Mouse (Mus musculus) olfactory bulb, adult 2 months (tissue): ENCODE data around the gene Furin. TPM values are rescaled to one million over a fixed set of nuclear protein-coding genes. Genes with fewer than 3 reads are reported as not detected.

Experiments used
- H3K27ac ChIP-seq: fragments of 200-500 bp; 2 replicates; pipeline ENCODE4 v1.5.1; 2012; ENCODE audit warnings: low read depth, low read length; ENCODE audit not compliant: insufficient read depth
- H3K4me1 ChIP-seq: fragments of 200-500 bp; 2 replicates; pipeline ENCODE4 v1.6.1; 2012; ENCODE audit warnings: low read length; ENCODE audit not compliant: control insufficient read depth, insufficient read depth
- H3K4me3 ChIP-seq: fragments of 200-500 bp; 2 replicates; pipeline ENCODE4 v1.5.1; 2012; ENCODE audit warnings: mild to moderate bottlenecking, low read depth, low read length, moderate library complexity; ENCODE audit not compliant: insufficient read depth
- CTCF ChIP-seq: fragments of 200-500 bp; IDR thresholded peaks from 2 replicates; pipeline ENCODE4 v1.5.1; 2012; ENCODE audit warnings: low read depth, mild to moderate bottlenecking, low read length, moderate library complexity; ENCODE audit not compliant: insufficient read depth
- POLR2A ChIP-seq: fragments of 200-500 bp; IDR thresholded peaks from 2 replicates; pipeline ENCODE4 v1.6.1; 2012; ENCODE audit warnings: mild to moderate bottlenecking, low read depth, low read length, moderate library complexity; ENCODE audit not compliant: insufficient read depth
- WGBS: fragments of 180-500 bp; shearing (Covaris S2); methylation state at CpG from one replicate; pipeline ENCODE4 v1.1.7; 2018; 5-methylcytosine and 5-hydroxymethylcytosine counted together
- polyA plus RNA-seq: library from polyadenylated mRNA; stranded (reverse); fragments of >200 nt; gene quantifications from 2 replicates; pipeline ENCODE4 v1.2.4, GENCODE M21; 2012; ENCODE audit warnings: low replicate concordance; ENCODE audit not compliant: missing spikeins, insufficient read depth, insufficient read length

The Furin gene
- polyA plus RNA-seq, 1 experiment, result not detected

GRCm38 (mm10) chr7:80369967-80370431 is 35.2 kb downstream of the Furin start:
- no peak for TF ChIP-seq CTCF
- no peak for TF ChIP-seq POLR2A
- H3K4me1 ChIP-seq, result peaks cover 26% of the 10 kb centered on the region
- peak overlapping the region; percentile 95 for H3K27ac ChIP-seq
- peak overlapping the region; percentile 96 for H3K4me3 ChIP-seq
- 12% methylated on average over 4 of the region's 4 CpGs for WGBS

- Histone ChIP-seq H3K4me1 (peaks cover 26% of the 10 kb centered on the region), H3K4me3 (peak overlapping the region; percentile 17), H3K27ac (no peak overlapping the region)
- TF ChIP-seq POLR2A, result no peak
- TF ChIP-seq CTCF, result no peak
- WGBS, result 44% methylated on average over 5 of the region's 5 CpGs
Observed at GRCm38 (mm10) chr7:80369461-80369860, 35.8 kb downstream of the Furin start.

DNA sequence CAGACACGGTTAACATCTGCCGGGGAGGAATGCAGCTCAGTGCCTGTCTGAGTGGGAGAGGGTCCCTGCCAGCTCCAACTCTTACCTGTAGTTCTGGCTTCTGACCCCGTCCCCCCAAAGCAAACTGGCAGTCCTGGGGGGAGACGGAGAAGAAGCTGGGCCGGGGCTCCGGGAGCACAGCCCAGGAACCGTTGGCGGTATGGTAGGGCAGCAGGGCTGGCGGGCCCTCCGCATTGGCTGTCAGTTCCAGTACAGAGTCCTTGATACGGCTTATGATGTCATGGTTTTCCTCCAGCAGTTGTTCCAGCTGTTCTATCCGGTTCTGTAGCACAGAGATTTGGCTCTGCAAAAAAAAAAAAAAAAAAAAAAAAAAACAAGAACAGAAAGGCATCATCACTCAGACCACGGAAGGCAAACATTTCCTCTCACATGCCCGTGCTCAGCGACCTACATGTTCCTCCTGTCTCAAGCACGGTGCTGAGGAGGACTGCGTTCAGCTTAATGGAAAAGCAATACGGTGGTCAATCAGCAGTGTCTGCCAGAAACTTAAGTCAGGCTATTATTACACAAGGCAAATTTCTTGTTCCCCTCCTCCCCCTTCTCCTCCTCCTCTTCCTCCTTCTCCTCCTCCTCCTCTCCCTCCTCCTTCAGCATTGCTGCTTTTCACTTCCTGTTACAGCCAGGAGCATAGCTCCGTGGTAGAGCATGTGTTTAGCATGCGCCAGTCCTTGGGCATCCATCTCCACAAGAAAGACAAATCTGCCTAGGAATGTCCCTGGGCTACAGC is 36.4 kb downstream of the Furin start:
- WGBS, result 56% methylated on average over 20 of the region's 20 CpGs

DNA sequence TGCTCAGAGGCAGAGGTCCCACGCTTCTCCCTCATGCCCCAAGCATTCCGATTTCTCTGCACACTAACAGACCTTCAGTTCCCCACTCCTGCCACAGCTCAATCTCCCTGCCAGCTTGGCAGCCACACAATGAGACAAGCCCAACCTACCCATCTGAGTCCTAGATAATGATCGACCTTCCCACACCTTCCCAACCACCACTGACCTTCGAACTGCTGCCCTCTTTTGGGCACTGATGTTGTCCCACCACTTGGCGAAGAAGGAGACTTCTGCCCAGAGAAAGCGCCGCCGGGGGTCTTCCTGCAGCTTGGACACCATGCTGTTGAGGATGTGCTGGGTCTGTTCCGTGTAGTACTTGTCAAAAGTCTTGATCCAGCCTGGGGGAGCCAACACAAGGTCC is 37.2 kb downstream of the Furin start:
- peaks cover 26% of the 10 kb centered on the region for H3K4me1 ChIP-seq
- 85% methylated on average over 9 of the region's 9 CpGs for WGBS
- TF ChIP-seq POLR2A (no peak), CTCF (no peak)

More for the DNA sequence above, 36.4 kb downstream of the Furin start:
- peaks cover 26% of the 10 kb centered on the region for H3K4me1 ChIP-seq
- no peak overlapping the region for H3K27ac ChIP-seq
- TF ChIP-seq CTCF, result no peak
- no peak for TF ChIP-seq POLR2A
- H3K4me3 ChIP-seq, result peak overlapping the region; percentile 6; the same call in 1 of the 2 replicates

DNA sequence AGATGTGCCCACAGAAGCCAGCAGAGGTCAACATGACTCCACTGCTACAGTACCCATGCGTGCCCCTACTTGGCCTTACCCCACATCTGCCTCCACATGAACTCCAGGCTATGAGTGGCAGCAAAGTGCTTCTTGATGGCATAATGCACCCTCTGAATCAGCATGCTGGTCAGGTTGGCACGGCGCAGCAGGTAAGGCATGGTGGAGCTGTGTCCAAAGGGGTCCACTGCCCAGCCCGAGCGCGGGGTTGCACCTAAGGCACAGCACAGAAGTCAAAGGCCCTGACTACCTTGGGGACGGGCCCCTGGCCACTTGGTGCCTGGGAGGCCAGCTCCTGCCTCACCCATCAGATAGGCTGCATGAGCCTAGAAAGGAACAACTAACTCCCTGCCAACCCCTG is 38.0 kb downstream of the Furin start:
- H3K4me1 ChIP-seq, result peaks cover 26% of the 10 kb centered on the region
- WGBS, result 99% methylated on average over 7 of the region's 7 CpGs
- H3K27ac ChIP-seq, result no peak overlapping the region
- TF ChIP-seq POLR2A (no peak), CTCF (no peak)
- no peak overlapping the region for H3K4me3 ChIP-seq

More for the DNA sequence above, 37.2 kb downstream of the Furin start:
- Histone ChIP-seq H3K27ac (no peak overlapping the region), H3K4me3 (no peak overlapping the region)

DNA sequence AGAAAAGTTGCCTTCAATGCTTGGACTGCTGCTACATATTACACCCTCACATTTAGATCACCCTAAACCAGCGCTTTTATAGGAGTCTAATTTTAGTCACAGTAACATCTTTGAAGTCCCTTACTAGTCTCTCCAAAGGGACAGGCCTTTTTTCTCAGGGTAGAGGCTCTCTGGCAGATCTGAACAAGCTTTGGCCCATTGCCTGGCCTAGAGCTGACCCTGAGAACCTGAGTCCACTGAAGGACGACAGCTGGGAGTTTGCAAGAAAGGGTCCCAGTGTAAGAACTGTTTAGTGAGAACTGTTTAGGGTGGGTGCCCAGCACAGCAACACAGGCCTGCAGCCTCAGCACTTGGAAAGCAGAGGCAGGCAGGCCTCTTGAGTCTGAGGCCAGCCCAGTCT is 39.5 kb downstream of the Furin start:
- TF ChIP-seq POLR2A (no peak), CTCF (no peak)
- H3K4me3 ChIP-seq, result no peak overlapping the region
- H3K27ac ChIP-seq, result no peak overlapping the region
- WGBS, result 35% methylated on average over 2 of the region's 2 CpGs
- H3K4me1 ChIP-seq, result peaks cover 23% of the 10 kb centered on the region

GRCm38 (mm10) chr7:80360435-80360834 is 44.8 kb downstream of the Furin start:
- 59% methylated on average over 3 of the region's 3 CpGs for WGBS
- Histone ChIP-seq H3K27ac (no peak overlapping the region), H3K4me3 (no peak overlapping the region), H3K4me1 (peaks cover 5% of the 10 kb centered on the region; the same call in 1 of the 2 replicates)
- TF ChIP-seq CTCF (no peak), POLR2A (no peak)

DNA sequence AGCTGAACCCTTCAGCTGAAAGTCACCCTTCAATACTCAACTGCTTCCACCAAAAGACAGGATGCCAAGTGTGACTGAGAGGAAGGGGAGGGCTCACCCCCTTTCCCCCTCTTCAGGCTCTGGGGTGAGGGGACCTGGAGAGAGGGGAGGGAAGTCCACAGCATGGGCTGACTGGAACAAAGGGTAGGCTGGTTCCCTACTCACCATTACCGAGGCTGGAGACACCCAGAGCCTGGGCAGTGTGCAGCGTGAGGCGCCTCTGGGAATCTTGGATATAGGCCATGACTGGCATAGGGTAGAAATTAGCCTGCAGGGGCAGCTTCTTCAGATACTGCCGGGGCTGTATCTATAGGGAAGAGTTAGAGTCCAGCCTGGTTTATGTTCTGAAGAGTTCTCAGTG is 47.2 kb downstream of the Furin start:
- Histone ChIP-seq H3K4me1 (peaks cover 7% of the 10 kb centered on the region; the same call in 1 of the 2 replicates), H3K27ac (no peak overlapping the region), H3K4me3 (no peak overlapping the region)
- 16% methylated on average over 4 of the region's 4 CpGs for WGBS
- TF ChIP-seq CTCF (no peak), POLR2A (no peak)

- no peak for TF ChIP-seq POLR2A
- no peak for TF ChIP-seq CTCF
- peak overlapping the region; percentile 72 for H3K27ac ChIP-seq
- 31% methylated on average over 8 of the region's 8 CpGs for WGBS
- no peak overlapping the region for H3K4me3 ChIP-seq
- peaks cover 11% of the 10 kb centered on the region; the same call in 1 of the 2 replicates for H3K4me1 ChIP-seq
Observed at GRCm38 (mm10) chr7:80357156-80357555, 48.1 kb downstream of the Furin start.
